Mouse (Mus musculus) cerebral cortex, adult 2 months (tissue): ENCODE results near the gene Fam71e1.

Experiments used
- WGBS: fragments of 180-500 bp; shearing (Covaris S2); methylation state at CpG from one replicate; pipeline ENCODE4 v1.1.7; 2018; 5-methylcytosine and 5-hydroxymethylcytosine counted together

Gene Fam71e1

DNA sequence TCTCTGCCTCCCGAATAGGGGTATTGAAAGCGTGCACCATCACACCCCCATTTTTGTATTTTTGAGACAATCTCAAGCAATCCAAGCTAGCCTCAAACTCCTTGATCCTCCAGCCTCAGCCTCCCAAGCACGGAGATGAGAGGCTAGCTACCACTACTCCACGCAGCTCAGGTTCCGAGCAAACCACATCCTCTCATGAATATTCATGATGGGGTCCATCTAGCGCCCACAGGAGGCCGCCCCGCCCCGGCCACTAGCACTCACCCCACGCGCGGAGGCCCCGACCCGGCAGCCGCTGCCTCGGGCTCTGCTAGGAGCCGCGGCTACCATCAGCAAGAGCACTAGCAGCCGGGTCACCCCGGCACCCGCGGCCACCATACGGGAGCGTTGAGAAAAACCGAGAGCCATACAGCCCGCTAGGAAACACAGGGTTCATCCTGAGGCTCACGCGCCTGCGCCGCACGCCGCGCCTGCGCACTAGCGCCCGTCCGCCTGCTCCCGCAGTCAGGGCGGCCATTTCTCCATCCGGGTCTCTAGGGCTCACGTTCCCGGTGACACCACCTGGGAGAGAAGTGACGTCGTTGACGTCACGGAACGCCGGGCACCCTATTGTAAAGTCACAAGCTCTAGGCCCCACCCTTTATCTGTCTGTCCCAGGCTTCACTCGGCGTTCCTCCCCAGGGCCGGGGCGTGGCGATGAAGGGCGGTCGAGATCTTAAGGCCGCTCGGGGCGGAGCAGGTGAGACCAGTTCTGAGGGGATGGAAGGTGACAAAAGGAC lies at the start of gene Fam71e1, which contains the start of gene Emc10:
Gene Fam71e1, plus strand, starts transcription at position 590 of the 779 bp plus-strand sequence.
Gene Emc10, minus strand, starts transcription at position 538 of the 779 bp plus-strand sequence.
- under 1% methylated on average over 58 of the region's 58 CpGs for WGBS

- WGBS = 12% methylated on average over 3 of the region's 3 CpGs
Observed at GRCm38 (mm10) chr7:44453256-44453655, 43.1 kb upstream of the Fam71e1 start.

GRCm38 (mm10) chr7:44456302-44456701 lies 40.1 kb upstream of the Fam71e1 start:
- 84% methylated on average over 1 of the region's 1 CpGs for WGBS

GRCm38 (mm10) chr7:44460067-44460466 lies 36.3 kb upstream of the Fam71e1 start:
- 66% methylated on average over 6 of the region's 6 CpGs for WGBS

GRCm38 (mm10) chr7:44460767-44461502 lies 35.4 kb upstream of the Fam71e1 start:
- WGBS = 84% methylated on average over 31 of the region's 31 CpGs

- 71% methylated on average over 57 of the region's 57 CpGs for WGBS
Observed at GRCm38 (mm10) chr7:44461503-44462217, 34.7 kb upstream of the Fam71e1 start.

DNA sequence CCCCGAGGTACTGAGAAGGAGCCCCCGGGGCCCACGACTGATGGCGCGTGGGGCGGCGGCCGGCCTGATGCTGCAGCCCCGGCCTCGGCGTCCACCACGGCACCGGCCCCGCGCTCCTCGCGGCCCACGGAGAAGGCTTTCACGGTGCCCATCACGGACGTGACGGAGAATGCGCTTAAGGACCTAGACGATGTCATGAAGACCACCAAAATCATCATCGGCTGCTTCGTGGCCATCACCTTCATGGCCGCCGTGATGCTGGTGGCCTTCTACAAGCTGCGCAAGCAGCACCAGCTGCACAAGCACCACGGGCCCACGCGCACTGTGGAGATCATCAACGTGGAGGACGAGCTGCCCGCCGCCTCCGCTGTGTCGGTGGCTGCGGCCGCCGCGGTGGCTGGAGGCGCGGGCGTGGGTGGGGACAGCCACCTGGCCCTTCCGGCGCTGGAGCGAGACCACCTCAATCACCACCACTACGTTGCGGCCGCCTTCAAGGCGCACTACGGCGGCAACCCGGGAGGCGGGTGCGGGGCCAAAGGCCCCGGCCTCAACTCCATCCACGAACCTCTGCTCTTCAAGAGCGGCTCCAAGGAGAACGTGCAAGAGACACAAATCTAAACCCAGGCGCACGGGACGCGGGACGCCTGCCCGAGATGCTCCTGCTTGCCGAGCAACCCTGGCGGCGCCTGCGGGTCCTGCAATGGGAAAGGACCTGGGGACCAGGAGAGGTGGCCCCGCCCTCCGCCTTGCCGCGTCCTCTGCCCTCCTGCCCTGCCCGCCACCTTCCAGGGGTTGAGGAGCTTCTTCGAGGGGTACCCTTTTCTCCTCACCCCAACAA lies 33.9 kb upstream of the Fam71e1 start:
- WGBS = 36% methylated on average over 77 of the region's 77 CpGs

GRCm38 (mm10) chr7:44463056-44463425 lies 33.3 kb upstream of the Fam71e1 start:
- WGBS = 35% methylated on average over 8 of the region's 8 CpGs

- WGBS = 60% methylated on average over 10 of the region's 10 CpGs
Observed at GRCm38 (mm10) chr7:44463556-44464225, 32.7 kb upstream of the Fam71e1 start.

- WGBS = 14% methylated on average over 4 of the region's 4 CpGs
Observed at GRCm38 (mm10) chr7:44464511-44464910, 31.9 kb upstream of the Fam71e1 start.

- 49% methylated on average over 2 of the region's 2 CpGs for WGBS
Observed at GRCm38 (mm10) chr7:44465111-44465510, 31.3 kb upstream of the Fam71e1 start, which contains the start of gene Aspdh. Gene Aspdh, plus strand, starts transcription at chr7:44465391.

DNA sequence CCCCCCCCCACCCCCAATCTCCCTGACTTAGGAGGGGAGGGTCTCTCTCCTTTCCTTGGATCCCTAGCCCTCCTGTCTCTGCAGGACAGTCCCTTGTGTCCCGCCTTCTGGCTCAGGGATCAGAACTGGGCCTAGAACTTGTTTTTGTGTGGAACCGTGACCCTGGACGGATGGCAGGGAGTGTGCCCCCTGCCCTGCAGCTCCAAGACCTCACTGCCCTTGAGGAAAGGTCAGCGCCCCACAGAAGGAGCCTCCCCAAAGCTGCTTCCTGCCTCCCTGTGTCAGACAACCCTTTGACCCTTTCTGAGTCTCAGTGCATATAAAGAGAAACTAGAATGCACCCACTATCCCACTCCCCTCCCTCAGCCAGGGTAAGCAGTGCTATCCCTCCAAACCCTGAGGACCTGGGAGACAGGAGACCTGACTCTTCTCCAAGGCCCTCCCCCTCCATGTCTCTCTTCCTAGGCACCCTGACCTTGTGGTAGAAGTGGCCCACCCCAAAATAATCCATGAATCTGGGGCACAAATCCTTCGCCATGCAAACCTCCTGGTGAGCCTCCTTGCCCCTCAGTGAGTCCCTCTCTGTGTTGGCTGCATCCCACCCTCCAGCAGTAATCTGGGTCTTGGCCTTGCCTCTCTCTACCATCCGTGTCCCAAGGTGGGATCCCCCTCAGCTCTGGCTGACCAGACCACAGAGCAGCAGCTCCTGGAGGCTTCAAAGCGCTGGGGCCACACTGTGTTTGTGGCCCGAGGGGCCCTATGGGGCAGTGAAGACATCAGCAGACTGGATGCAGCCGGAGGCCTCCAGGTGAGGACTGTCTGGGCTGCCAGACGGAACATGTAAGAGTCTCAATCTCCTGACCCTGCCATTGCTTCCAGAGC lies 30.1 kb upstream of the Fam71e1 start:
- 70% methylated on average over 10 of the region's 10 CpGs for WGBS

GRCm38 (mm10) chr7:44466888-44467311 lies 29.5 kb upstream of the Fam71e1 start:
- WGBS = 72% methylated on average over 16 of the region's 16 CpGs

- WGBS = under 1% methylated on average over 42 of the region's 42 CpGs
Observed at GRCm38 (mm10) chr7:44467811-44468411, 28.5 kb upstream of the Fam71e1 start, which contains the start of gene Josd2. Gene Josd2, plus strand, starts transcription at chr7:44467980.

DNA sequence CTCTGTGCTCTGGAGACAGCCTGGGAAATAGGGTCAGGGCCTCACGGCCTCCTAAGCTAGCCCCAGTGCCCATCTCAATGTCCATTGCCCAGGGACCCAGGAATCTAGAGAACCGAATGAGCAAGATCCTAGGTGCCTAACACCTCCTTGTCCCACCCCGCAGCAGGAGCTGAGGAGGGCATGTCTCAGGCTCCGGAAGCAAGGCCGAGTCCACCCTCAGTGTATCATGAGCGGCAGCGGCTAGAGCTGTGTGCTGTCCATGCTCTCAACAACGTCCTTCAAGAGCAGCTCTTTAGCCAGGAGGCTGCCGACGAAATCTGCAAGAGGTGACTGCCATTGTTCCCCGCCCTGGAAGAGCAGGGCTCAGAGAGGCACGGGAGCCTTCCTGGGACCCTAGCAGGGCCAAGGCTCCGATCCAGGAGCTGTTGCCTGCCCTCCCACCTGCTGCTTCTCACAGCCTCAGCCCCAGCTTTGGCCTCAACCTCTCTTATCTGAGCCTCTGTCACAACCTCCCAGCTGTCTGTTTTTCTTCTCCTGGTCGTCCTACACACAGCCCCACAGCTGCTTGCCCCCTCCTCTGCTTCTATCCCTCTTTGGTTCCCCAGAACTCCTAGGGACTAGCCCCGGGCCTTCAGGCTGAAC lies 27.6 kb upstream of the Fam71e1 start:
- WGBS = 45% methylated on average over 15 of the region's 15 CpGs

DNA sequence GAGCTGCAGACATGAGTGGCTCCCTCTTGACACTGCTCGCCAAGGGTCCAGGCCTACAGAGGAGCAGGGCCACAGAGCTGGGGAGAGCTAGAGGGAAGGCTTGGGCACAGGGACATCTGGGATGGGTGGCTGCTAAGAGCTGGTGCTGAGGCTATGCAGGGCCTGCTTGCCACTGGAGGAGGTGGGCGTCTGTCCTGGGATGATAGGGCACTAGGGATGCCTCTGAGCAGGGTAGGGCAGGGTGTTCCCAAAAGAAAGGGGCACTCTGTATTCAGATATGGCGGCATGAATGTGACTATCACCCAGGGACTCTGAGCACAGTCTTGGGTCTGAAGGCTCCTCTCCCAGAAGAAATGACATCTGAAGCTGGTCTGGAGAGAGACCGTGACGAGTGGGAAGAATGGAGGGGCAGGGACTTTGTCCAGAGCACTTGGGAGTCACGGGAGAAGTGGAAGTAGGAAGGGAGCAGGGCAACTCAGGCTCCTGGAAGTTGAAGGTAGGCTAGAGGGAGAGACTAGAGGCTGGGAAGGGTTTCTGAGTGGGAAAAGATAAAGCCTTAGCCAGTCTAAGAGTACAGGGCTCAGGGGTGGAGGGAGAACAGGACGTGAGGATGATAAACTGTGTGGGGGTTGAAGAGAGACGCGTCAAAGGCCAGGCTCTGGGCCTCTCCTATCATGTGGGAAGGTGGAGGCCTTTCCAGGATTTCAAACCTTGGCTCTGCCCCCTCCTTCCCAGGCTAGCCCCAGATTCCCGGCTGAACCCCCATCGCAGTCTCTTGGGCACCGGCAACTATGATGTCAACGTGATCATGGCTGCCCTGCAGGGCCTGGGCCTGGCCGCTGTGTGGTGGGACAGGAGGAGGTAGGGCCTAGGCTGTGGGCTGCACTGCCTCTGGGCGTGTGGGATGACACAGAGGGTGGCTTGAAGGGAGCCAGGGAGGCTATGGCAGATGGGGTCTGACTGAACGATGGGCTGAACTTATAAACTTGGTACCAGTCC lies 26.4 kb upstream of the Fam71e1 start:
- WGBS = 84% methylated on average over 16 of the region's 16 CpGs
